Mouse (Mus musculus): Measurements from ENCODE around the gene Hes3. TPM values are rescaled to one million over a fixed set of nuclear protein-coding genes. Genes with fewer than 3 reads are reported as not detected.

The Hes3 gene
- polyA plus RNA-seq, 1 experiment from 2014 or later: not detected

DNA sequence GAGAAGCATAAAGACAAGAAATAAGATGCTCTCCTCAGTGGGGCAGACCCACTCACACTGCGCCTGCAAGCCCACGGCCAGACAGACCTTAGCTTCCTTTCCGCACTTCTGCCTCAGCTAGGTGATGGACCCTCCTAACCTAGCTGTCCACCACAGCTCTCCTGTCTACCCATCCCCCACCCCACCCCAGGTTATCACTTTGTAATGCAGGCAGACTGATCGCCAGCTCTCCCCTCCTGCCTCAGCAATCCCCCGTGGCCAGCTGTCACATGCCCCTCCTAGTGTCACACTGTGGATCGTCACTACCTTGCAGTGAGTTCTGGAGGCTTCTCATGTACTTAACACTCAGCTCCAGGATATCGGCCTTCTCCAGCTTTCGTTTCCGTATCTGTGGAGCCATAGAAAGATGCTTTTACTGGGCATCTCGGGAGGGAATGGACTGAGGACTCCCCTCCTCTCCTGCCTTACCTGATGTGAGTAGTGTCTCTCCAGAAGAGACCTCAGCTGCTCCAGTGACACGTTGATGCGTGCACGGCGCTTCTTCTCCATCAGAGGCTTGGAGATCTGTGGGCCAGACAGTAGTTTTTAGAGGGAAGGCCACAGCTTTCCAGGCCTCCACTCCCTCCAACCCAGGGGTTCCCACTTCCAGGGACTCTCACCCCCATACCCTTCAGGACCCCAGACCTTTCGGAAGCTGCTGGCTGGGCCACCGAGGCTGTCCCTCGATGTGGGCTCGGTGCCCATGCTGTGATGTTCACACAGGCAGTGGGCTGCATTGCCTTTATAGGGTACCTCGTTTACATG, 3.9 kb downstream of the Hes3 start:
- H3K27ac ChIP-seq (ENCODE audit: low read length): no peak overlapping the region
- H3K4me2 ChIP-seq (ENCODE audit: low read depth, low read length): no peak overlapping the region
- no peak overlapping the region for H3K9ac ChIP-seq (ENCODE audit: low read length)
- peaks cover 85% of the 10 kb centered on the region for H3K27me3 ChIP-seq (ENCODE audit: control insufficient read depth, insufficient read depth, low read length)
- ATAC-seq (ENCODE audit: insufficient read depth, low FRiP score): no peak
- H3K4me3 ChIP-seq (replicated peaks; ENCODE audit: low read length): no peak overlapping the region
- H3K9me3 ChIP-seq (replicated peaks; ENCODE audit: control insufficient read depth, low read length): no peaks in the 10 kb centered on the region
- H3K36me3 ChIP-seq (ENCODE audit: control insufficient read depth, insufficient read depth, low read length): no peaks in the 10 kb centered on the region
- WGBS: 18% methylated on average over 19 of the region's 19 CpGs
- peaks cover 32% of the 10 kb centered on the region; the same call in 1 of the 2 replicates for H3K4me1 ChIP-seq (ENCODE audit: control insufficient read depth, insufficient read depth, low read length)

DNA sequence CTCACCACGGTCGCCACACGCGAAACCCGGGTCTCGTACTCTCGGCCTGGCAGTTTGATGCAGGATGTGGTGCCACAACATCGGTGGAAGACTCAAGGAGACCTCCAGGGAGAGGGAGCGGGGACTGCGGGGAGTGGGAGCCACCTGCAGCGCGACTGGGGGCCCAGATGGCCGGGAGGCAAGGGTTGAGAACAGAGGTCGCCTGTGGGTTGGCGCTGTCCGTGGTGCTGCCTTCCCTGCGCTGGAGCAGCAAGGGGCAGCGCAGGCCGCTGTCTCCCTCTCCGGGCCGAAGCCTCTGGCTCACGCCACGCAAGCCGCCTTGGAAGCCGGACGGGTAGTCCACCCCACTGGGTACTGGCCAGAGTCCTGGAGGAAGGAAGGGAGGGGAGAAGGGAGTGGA, 4.6 kb downstream of the Hes3 start:
- H3K9me3 ChIP-seq (replicated peaks; ENCODE audit: control insufficient read depth, low read length): no peaks in the 10 kb centered on the region
- peaks cover 85% of the 10 kb centered on the region for H3K27me3 ChIP-seq (ENCODE audit: control insufficient read depth, insufficient read depth, low read length)
- peaks cover 28% of the 10 kb centered on the region; the same call in 1 of the 2 replicates for H3K4me1 ChIP-seq (ENCODE audit: control insufficient read depth, insufficient read depth, low read length)
- no peak overlapping the region for H3K9ac ChIP-seq (ENCODE audit: low read length)
- no peak for ATAC-seq (ENCODE audit: insufficient read depth, low FRiP score)
- H3K4me2 ChIP-seq (ENCODE audit: low read depth, low read length): peak overlapping the region; percentile 42; the same call in 1 of the 2 replicates
- 4% methylated on average over 26 of the region's 26 CpGs for WGBS
- no peak overlapping the region for H3K27ac ChIP-seq (ENCODE audit: low read length)
- H3K36me3 ChIP-seq (ENCODE audit: control insufficient read depth, insufficient read depth, low read length): no peaks in the 10 kb centered on the region
- no peak overlapping the region for H3K4me3 ChIP-seq (replicated peaks; ENCODE audit: low read length)

DNA sequence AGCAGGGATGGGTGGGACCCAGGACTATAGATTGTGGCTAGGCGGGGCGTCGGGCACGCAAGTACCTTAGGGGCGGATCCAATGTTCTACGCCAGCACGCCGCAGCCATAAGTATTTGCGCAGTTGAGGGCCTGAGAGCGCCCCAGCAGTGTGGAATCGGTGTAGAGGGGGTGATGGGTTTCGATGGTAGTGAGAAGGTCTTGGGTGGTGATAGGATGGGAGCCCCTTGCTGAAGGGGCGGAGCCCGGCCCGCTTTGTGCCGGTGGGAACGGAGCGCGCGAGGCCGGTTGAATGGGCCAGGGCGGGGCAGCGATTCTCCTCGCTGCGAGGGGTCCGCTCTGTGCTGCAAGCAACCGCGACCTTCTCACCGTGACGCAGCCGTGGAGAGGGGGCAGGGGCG, 5.3 kb downstream of the Hes3 start:
- peaks cover 28% of the 10 kb centered on the region; the same call in 1 of the 2 replicates for H3K4me1 ChIP-seq (ENCODE audit: control insufficient read depth, insufficient read depth, low read length)
- H3K9me3 ChIP-seq (replicated peaks; ENCODE audit: control insufficient read depth, low read length): no peaks in the 10 kb centered on the region
- H3K36me3 ChIP-seq (ENCODE audit: control insufficient read depth, insufficient read depth, low read length): no peaks in the 10 kb centered on the region
- H3K27ac ChIP-seq (ENCODE audit: low read length): no peak overlapping the region
- H3K9ac ChIP-seq (ENCODE audit: low read length): no peak overlapping the region
- peak overlapping the region; percentile 12; the same call in 1 of the 2 replicates for H3K4me3 ChIP-seq (replicated peaks; ENCODE audit: low read length)
- 3% methylated on average over 32 of the region's 32 CpGs for WGBS
- H3K27me3 ChIP-seq (ENCODE audit: control insufficient read depth, insufficient read depth, low read length): peaks cover 85% of the 10 kb centered on the region
- H3K4me2 ChIP-seq (ENCODE audit: low read depth, low read length): peak overlapping the region; percentile 42
- ATAC-seq (ENCODE audit: insufficient read depth, low FRiP score): no peak

DNA sequence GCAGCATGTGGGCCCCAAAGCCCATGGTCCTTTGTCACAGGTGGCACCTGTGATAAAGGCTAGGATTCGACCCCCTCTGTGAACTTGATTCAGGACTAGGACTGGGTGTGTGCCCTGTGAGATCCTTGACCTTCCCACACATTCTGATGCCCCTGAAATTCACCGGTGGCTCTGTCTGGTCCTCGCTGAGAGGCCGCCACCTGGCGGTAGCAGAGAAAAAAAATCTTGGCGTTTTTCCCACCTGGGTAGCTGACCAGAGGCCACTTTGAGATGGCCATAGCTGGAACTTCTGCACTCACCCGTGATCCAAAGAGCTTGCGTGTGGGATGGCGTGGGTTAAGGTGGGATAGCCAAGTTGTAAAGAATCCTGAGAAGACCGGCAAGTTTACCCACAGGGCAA, 6.0 kb downstream of the Hes3 start:
- 2% methylated on average over 10 of the region's 10 CpGs for WGBS
- peaks cover 79% of the 10 kb centered on the region for H3K27me3 ChIP-seq (ENCODE audit: control insufficient read depth, insufficient read depth, low read length)
- peaks cover 25% of the 10 kb centered on the region; the same call in 1 of the 2 replicates for H3K4me1 ChIP-seq (ENCODE audit: control insufficient read depth, insufficient read depth, low read length)
- no peak overlapping the region for H3K4me2 ChIP-seq (ENCODE audit: low read depth, low read length)
- ATAC-seq (ENCODE audit: insufficient read depth, low FRiP score): no peak
- H3K9ac ChIP-seq (ENCODE audit: low read length): no peak overlapping the region
- H3K9me3 ChIP-seq (replicated peaks; ENCODE audit: control insufficient read depth, low read length): no peaks in the 10 kb centered on the region
- H3K36me3 ChIP-seq (ENCODE audit: control insufficient read depth, insufficient read depth, low read length): no peaks in the 10 kb centered on the region
- H3K27ac ChIP-seq (ENCODE audit: low read length): no peak overlapping the region
- H3K4me3 ChIP-seq (replicated peaks; ENCODE audit: low read length): no peak overlapping the region

DNA sequence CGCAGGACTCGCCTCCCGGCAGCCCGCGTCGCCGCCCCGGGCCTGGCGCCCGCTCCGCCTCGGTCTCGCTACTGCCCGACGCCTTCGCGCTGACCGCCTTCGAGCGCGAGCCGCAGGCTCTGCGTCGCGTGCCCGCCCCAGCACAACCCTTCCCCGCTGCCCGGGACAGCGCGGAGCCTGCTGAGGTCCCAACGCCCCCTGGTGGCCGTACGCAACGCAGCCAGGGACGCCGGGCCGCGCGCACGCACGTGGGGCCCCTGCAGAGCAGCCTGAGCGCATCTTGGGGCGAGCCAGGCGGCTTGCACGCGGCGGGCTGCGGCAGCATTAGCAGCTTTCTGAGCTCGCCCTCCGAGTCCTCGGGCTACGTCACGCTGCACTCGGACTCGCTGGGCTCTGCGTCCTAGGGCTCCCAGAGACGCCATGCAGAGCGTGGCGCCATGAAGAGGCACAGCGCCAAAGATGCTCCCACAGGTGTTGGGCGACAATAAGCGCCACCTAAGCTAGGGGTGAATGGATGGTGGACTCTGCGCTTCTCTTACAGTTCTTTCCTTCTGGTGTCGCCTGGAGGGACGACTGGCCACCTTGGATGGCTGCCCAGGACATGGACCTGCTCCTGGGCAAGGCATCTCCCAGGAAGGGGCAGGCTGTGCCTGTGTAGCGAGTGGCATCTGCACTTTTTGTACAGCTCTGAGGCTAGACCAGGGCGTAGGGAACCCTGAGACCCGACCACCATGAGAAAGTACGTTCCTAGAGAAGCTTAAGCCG, 8.1 kb downstream of the Hes3 start:
- WGBS: 5% methylated on average over 70 of the region's 70 CpGs
- peak; percentile 85 for ATAC-seq (ENCODE audit: insufficient read depth, low FRiP score)
- Histone ChIP-seq H3K4me2 (ENCODE audit: low read depth, low read length) (peak overlapping the region; percentile 51), H3K27ac (ENCODE audit: low read length) (no peak overlapping the region), H3K36me3 (ENCODE audit: control insufficient read depth, insufficient read depth, low read length) (no peaks in the 10 kb centered on the region), H3K9ac (ENCODE audit: low read length) (peak overlapping the region; percentile 39), H3K4me3 (replicated peaks; ENCODE audit: low read length) (peak overlapping the region; percentile 33), H3K4me1 (ENCODE audit: control insufficient read depth, insufficient read depth, low read length) (peaks cover 18% of the 10 kb centered on the region; the same call in 1 of the 2 replicates), H3K27me3 (ENCODE audit: control insufficient read depth, insufficient read depth, low read length) (peaks cover 69% of the 10 kb centered on the region), H3K9me3 (replicated peaks; ENCODE audit: control insufficient read depth, low read length) (no peaks in the 10 kb centered on the region)

DNA sequence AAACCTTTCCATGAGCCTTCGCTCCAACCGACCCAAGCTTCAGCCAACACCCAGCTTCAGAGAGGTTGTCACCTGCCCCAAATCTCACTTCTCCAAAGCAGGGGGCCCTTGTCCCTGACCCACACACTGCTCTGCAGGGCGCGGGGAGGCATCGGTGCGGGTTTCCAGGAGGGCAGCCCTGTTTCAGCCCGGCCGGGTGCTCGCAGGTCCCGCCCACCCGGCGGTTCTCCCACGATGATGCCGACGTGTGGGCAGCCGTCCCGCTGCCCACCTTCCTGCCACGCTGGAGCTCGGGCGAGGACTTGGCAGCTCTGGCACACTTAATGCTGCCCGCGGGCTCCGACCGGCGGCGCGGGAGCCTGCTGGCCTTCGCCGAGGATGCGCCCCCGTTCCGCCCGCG, 8.7 kb downstream of the Hes3 start:
- peak overlapping the region; percentile 39 for H3K9ac ChIP-seq (ENCODE audit: low read length)
- peaks cover 62% of the 10 kb centered on the region for H3K27me3 ChIP-seq (ENCODE audit: control insufficient read depth, insufficient read depth, low read length)
- peak overlapping the region; percentile 51 for H3K4me2 ChIP-seq (ENCODE audit: low read depth, low read length)
- 21% methylated on average over 34 of the region's 34 CpGs for WGBS
- H3K27ac ChIP-seq (ENCODE audit: low read length): no peak overlapping the region
- ATAC-seq (ENCODE audit: insufficient read depth, low FRiP score): no peak
- no peaks in the 10 kb centered on the region for H3K36me3 ChIP-seq (ENCODE audit: control insufficient read depth, insufficient read depth, low read length)
- H3K4me1 ChIP-seq (ENCODE audit: control insufficient read depth, insufficient read depth, low read length): peaks cover 18% of the 10 kb centered on the region; the same call in 1 of the 2 replicates
- H3K4me3 ChIP-seq (replicated peaks; ENCODE audit: low read length): peak overlapping the region; percentile 33
- no peaks in the 10 kb centered on the region for H3K9me3 ChIP-seq (replicated peaks; ENCODE audit: control insufficient read depth, low read length)

DNA sequence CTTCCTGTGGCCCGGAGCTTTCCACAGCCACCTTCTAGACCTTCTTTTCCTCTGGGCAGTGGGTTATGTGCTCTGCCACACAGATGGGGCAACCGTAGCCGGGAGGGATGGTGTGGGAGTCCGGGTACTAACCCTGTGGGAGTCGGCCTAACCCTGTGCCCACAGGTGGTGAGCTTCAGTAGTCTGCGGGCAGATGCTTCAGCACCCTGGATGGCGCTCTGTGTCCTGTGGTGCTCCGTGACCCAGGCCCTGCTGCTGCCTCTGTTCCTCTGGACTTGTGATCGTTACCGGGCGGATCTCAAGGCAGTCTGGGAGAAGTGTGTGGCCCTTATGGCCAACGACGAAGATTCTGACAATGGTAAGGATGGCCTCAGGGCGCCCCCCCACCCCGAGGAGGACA, 9.9 kb downstream of the Hes3 start:
- WGBS: 45% methylated on average over 15 of the region's 15 CpGs
- Histone ChIP-seq H3K4me3 (replicated peaks; ENCODE audit: low read length) (no peak overlapping the region), H3K4me2 (ENCODE audit: low read depth, low read length) (no peak overlapping the region), H3K27me3 (ENCODE audit: control insufficient read depth, insufficient read depth, low read length) (peaks cover 51% of the 10 kb centered on the region), H3K27ac (ENCODE audit: low read length) (no peak overlapping the region), H3K9me3 (replicated peaks; ENCODE audit: control insufficient read depth, low read length) (no peaks in the 10 kb centered on the region), H3K36me3 (ENCODE audit: control insufficient read depth, insufficient read depth, low read length) (no peaks in the 10 kb centered on the region), H3K9ac (ENCODE audit: low read length) (no peak overlapping the region), H3K4me1 (ENCODE audit: control insufficient read depth, insufficient read depth, low read length) (peaks cover 18% of the 10 kb centered on the region; the same call in 1 of the 2 replicates)
- no peak for ATAC-seq (ENCODE audit: insufficient read depth, low FRiP score)

DNA sequence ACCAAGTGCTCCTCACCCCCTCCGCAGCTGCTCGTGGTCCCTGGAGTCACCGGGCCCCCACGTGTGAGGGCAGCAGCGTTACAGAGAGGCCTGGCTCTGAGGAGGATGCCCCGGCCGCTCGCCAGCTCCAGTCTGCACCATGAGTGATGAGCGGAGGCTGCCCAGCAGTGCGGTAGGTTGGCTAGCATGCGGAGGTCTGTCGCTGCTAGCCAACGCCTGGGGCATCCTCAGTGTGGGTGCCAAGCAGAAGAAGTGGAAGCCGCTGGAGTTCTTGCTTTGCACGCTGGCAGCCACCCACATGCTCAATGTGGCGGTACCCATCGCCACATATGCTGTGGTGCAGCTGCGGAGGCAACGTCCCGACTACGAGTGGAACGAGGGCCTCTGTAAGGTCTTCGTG, 12.5 kb downstream of the Hes3 start:
- Histone ChIP-seq H3K9me3 (replicated peaks; ENCODE audit: control insufficient read depth, low read length) (no peaks in the 10 kb centered on the region), H3K4me3 (replicated peaks; ENCODE audit: low read length) (no peak overlapping the region), H3K27ac (ENCODE audit: low read length) (no peak overlapping the region), H3K36me3 (ENCODE audit: control insufficient read depth, insufficient read depth, low read length) (no peaks in the 10 kb centered on the region), H3K4me1 (ENCODE audit: control insufficient read depth, insufficient read depth, low read length) (peaks cover 11% of the 10 kb centered on the region; the same call in 1 of the 2 replicates), H3K4me2 (ENCODE audit: low read depth, low read length) (no peak overlapping the region), H3K9ac (ENCODE audit: low read length) (no peak overlapping the region), H3K27me3 (ENCODE audit: control insufficient read depth, insufficient read depth, low read length) (peaks cover 37% of the 10 kb centered on the region)
- 87% methylated on average over 23 of the region's 23 CpGs for WGBS
- no peak for ATAC-seq (ENCODE audit: insufficient read depth, low FRiP score)

DNA sequence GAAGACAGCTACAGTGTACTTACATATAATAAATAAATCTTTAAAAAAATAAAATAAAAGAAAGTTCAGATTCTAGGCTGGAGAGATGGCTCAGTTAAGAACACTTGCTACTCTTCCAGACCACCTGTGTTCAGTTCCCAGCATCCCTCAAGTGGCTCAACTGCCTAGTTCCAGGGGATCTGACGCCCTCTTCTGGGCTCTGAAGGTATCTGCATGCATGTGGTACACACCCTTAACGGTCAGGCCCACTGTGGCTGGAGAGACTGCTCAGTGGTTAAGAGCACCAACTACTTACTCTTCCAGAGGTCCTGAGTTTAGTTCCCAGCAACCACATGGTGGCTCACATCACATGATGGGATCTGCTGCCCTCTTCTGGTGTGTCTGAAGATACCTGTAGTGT, 13.5 kb downstream of the Hes3 start:
- H3K4me3 ChIP-seq (replicated peaks; ENCODE audit: low read length): no peak overlapping the region
- H3K9me3 ChIP-seq (replicated peaks; ENCODE audit: control insufficient read depth, low read length): no peaks in the 10 kb centered on the region
- ATAC-seq (ENCODE audit: insufficient read depth, low FRiP score): no peak
- 68% methylated on average over 2 of the region's 2 CpGs for WGBS
- H3K27ac ChIP-seq (ENCODE audit: low read length): no peak overlapping the region
- H3K4me2 ChIP-seq (ENCODE audit: low read depth, low read length): no peak overlapping the region
- peaks cover 31% of the 10 kb centered on the region for H3K27me3 ChIP-seq (ENCODE audit: control insufficient read depth, insufficient read depth, low read length)
- H3K36me3 ChIP-seq (ENCODE audit: control insufficient read depth, insufficient read depth, low read length): no peaks in the 10 kb centered on the region
- peaks cover 10% of the 10 kb centered on the region for H3K4me1 ChIP-seq (ENCODE audit: control insufficient read depth, insufficient read depth, low read length)
- H3K9ac ChIP-seq (ENCODE audit: low read length): no peak overlapping the region
